Mouse (Mus musculus): Measurements from ENCODE around the gene Camta1.
A peak's percentile ranks its signal among the peaks of the same experiment; 100 is the strongest.

Gene Camta1

DNA sequence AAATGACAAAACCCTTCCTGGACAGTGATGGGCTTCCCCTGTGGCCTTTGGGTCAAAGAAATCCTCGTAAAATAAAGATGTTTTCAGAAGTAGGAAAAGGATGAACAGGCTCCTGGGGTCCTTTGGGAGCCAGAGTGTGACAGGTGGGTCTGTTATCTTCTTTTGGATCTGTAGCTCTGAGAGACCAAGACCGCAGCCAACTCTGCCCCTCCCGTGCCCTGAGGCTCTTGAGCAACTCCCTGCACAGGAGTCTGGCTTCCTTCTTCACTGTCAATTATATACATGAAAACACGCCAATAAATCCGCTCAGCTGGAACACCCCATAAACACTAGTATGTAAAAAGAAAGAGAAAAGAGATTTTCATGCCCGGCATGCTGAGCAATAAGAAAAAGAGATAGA is 250.1 kb downstream of the Camta1 start:
- Histone ChIP-seq H3K36me3 (ENCODE audit: insufficient read depth, low read length) (no peaks in the 10 kb centered on the region), H3K27me3 (ENCODE audit: insufficient read depth, low read length) (no peaks in the 10 kb centered on the region; the same call in 1 of the 2 replicates), H3K9me3 (ENCODE audit: low read length) (no peaks in the 10 kb centered on the region), H3K4me1 (replicated peaks; ENCODE audit: low read depth, low read length) (peaks cover 7% of the 10 kb centered on the region), H3K4me3 (replicated peaks; ENCODE audit: low read length) (no peak overlapping the region)
- no peak for TF ChIP-seq CTCF (conservative IDR thresholded peaks at IDR 0.05; ENCODE audit: low read length)
- no peak for TF ChIP-seq POU5F1 (IDR thresholded peaks at IDR 0.05; ENCODE audit: borderline replicate concordance, low read length)
- no peak for TF ChIP-seq NANOG (IDR thresholded peaks at IDR 0.05; ENCODE audit: borderline replicate concordance, low read length)

- Histone ChIP-seq H3K27me3 (ENCODE audit: insufficient read depth, low read length) (peaks cover 3% of the 10 kb centered on the region; the same call in 1 of the 2 replicates), H3K36me3 (ENCODE audit: insufficient read depth, low read length) (no peaks in the 10 kb centered on the region), H3K4me1 (replicated peaks; ENCODE audit: low read depth, low read length) (peaks cover 7% of the 10 kb centered on the region), H3K9me3 (ENCODE audit: low read length) (no peaks in the 10 kb centered on the region), H3K4me3 (replicated peaks; ENCODE audit: low read length) (no peak overlapping the region)
- TF ChIP-seq NANOG (IDR thresholded peaks at IDR 0.05; ENCODE audit: borderline replicate concordance, low read length) (no peak), POU5F1 (IDR thresholded peaks at IDR 0.05; ENCODE audit: borderline replicate concordance, low read length) (no peak), CTCF (conservative IDR thresholded peaks at IDR 0.05; ENCODE audit: low read length) (peak; percentile 61)
Observed at GRCm38 (mm10) chr4:151610266-151610665, 251.4 kb downstream of the Camta1 start.

GRCm38 (mm10) chr4:151604907-151605306 is 256.8 kb downstream of the Camta1 start:
- H3K4me1 ChIP-seq (replicated peaks; ENCODE audit: low read depth, low read length): no peaks in the 10 kb centered on the region
- no peaks in the 10 kb centered on the region for H3K9me3 ChIP-seq (ENCODE audit: low read length)
- no peak overlapping the region for H3K4me3 ChIP-seq (replicated peaks; ENCODE audit: low read length)
- TF ChIP-seq POU5F1 (IDR thresholded peaks at IDR 0.05; ENCODE audit: borderline replicate concordance, low read length) (no peak), CTCF (conservative IDR thresholded peaks at IDR 0.05; ENCODE audit: low read length) (no peak), NANOG (IDR thresholded peaks at IDR 0.05; ENCODE audit: borderline replicate concordance, low read length) (no peak)
- peaks cover 8% of the 10 kb centered on the region for H3K27me3 ChIP-seq (ENCODE audit: insufficient read depth, low read length)
- no peaks in the 10 kb centered on the region for H3K36me3 ChIP-seq (ENCODE audit: insufficient read depth, low read length)

GRCm38 (mm10) chr4:151604481-151604880 is 257.2 kb downstream of the Camta1 start:
- H3K27me3 ChIP-seq (ENCODE audit: insufficient read depth, low read length): peaks cover 8% of the 10 kb centered on the region
- H3K4me1 ChIP-seq (replicated peaks; ENCODE audit: low read depth, low read length): no peaks in the 10 kb centered on the region
- no peaks in the 10 kb centered on the region for H3K36me3 ChIP-seq (ENCODE audit: insufficient read depth, low read length)
- H3K4me3 ChIP-seq (replicated peaks; ENCODE audit: low read length): no peak overlapping the region
- TF ChIP-seq POU5F1 (IDR thresholded peaks at IDR 0.05; ENCODE audit: borderline replicate concordance, low read length) (no peak), NANOG (IDR thresholded peaks at IDR 0.05; ENCODE audit: borderline replicate concordance, low read length) (no peak), CTCF (conservative IDR thresholded peaks at IDR 0.05; ENCODE audit: low read length) (no peak)
- H3K9me3 ChIP-seq (ENCODE audit: low read length): no peaks in the 10 kb centered on the region

DNA sequence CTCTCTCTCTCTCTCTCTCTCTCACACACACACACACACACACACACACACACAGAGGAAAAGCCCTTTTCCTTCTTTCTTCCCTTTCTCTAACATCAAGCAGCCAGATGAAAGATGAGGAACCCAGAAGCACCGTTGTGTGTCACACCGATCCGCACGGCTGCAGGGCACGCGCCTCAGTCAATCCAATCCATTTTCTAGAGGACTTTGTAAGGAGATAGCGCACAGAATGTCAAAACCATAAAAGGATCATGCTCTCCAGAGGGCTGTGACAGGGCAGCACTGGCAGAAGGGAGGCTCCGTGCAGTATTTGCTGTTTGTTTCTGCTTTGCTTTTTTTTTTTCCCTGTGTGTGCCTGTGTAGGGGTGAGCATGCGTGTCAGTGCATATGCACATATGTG is 258.1 kb downstream of the Camta1 start:
- no peak overlapping the region for H3K4me3 ChIP-seq (replicated peaks; ENCODE audit: low read length)
- peaks cover 8% of the 10 kb centered on the region for H3K27me3 ChIP-seq (ENCODE audit: insufficient read depth, low read length)
- TF ChIP-seq NANOG (IDR thresholded peaks at IDR 0.05; ENCODE audit: borderline replicate concordance, low read length): no peak
- TF ChIP-seq POU5F1 (IDR thresholded peaks at IDR 0.05; ENCODE audit: borderline replicate concordance, low read length): no peak
- no peak for TF ChIP-seq CTCF (conservative IDR thresholded peaks at IDR 0.05; ENCODE audit: low read length)
- H3K4me1 ChIP-seq (replicated peaks; ENCODE audit: low read depth, low read length): no peaks in the 10 kb centered on the region
- H3K36me3 ChIP-seq (ENCODE audit: insufficient read depth, low read length): no peaks in the 10 kb centered on the region
- no peaks in the 10 kb centered on the region for H3K9me3 ChIP-seq (ENCODE audit: low read length)

GRCm38 (mm10) chr4:151595116-151595515 is 266.6 kb downstream of the Camta1 start:
- Histone ChIP-seq H3K9me3 (ENCODE audit: low read length) (no peaks in the 10 kb centered on the region), H3K4me1 (replicated peaks; ENCODE audit: low read depth, low read length) (0 out of 2 replicates have a peak, but pooled peaks cover 8% of the 10 kb centered on the region), H3K4me3 (replicated peaks; ENCODE audit: low read length) (no peak overlapping the region), H3K36me3 (ENCODE audit: insufficient read depth, low read length) (no peaks in the 10 kb centered on the region), H3K27me3 (ENCODE audit: insufficient read depth, low read length) (peaks cover 6% of the 10 kb centered on the region)
- TF ChIP-seq NANOG (IDR thresholded peaks at IDR 0.05; ENCODE audit: borderline replicate concordance, low read length) (no peak), CTCF (conservative IDR thresholded peaks at IDR 0.05; ENCODE audit: low read length) (no peak), POU5F1 (IDR thresholded peaks at IDR 0.05; ENCODE audit: borderline replicate concordance, low read length) (no peak)

GRCm38 (mm10) chr4:151593042-151593441 is 268.6 kb downstream of the Camta1 start:
- no peaks in the 10 kb centered on the region for H3K36me3 ChIP-seq (ENCODE audit: insufficient read depth, low read length)
- no peak overlapping the region for H3K4me3 ChIP-seq (replicated peaks; ENCODE audit: low read length)
- TF ChIP-seq CTCF (conservative IDR thresholded peaks at IDR 0.05; ENCODE audit: low read length): no peak
- no peak for TF ChIP-seq POU5F1 (IDR thresholded peaks at IDR 0.05; ENCODE audit: borderline replicate concordance, low read length)
- no peak for TF ChIP-seq NANOG (IDR thresholded peaks at IDR 0.05; ENCODE audit: borderline replicate concordance, low read length)
- H3K4me1 ChIP-seq (replicated peaks; ENCODE audit: low read depth, low read length): 0 out of 2 replicates have a peak, but pooled peaks cover 8% of the 10 kb centered on the region
- H3K27me3 ChIP-seq (ENCODE audit: insufficient read depth, low read length): peaks cover 3% of the 10 kb centered on the region; the same call in 1 of the 2 replicates
- H3K9me3 ChIP-seq (ENCODE audit: low read length): no peaks in the 10 kb centered on the region

DNA sequence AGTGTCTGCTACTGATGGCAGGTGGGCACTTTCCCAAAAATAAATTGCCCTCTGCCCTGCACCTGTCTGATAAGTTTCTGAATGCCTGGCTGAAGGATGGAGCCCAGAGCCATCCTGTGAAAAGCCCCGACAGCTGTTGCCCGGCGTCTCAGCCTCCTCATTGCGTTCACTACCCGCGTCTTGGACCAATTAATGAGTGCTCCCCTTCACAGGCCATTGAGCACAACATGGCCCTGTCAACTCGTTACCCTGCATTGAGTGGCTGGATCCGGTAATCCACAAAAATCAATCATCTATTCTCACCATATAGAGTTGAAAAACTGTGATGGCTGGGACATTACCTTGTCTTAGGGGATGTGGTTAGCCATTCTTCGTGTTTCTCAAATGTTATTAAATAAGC is 275.6 kb downstream of the Camta1 start:
- no peaks in the 10 kb centered on the region for H3K9me3 ChIP-seq (ENCODE audit: low read length)
- no peaks in the 10 kb centered on the region for H3K27me3 ChIP-seq (ENCODE audit: insufficient read depth, low read length)
- TF ChIP-seq NANOG (IDR thresholded peaks at IDR 0.05; ENCODE audit: borderline replicate concordance, low read length) (no peak), POU5F1 (IDR thresholded peaks at IDR 0.05; ENCODE audit: borderline replicate concordance, low read length) (no peak), CTCF (conservative IDR thresholded peaks at IDR 0.05; ENCODE audit: low read length) (no peak)
- H3K4me1 ChIP-seq (replicated peaks; ENCODE audit: low read depth, low read length): no peaks in the 10 kb centered on the region
- no peaks in the 10 kb centered on the region for H3K36me3 ChIP-seq (ENCODE audit: insufficient read depth, low read length)
- H3K4me3 ChIP-seq (replicated peaks; ENCODE audit: low read length): no peak overlapping the region

- no peaks in the 10 kb centered on the region for H3K27me3 ChIP-seq (ENCODE audit: insufficient read depth, low read length)
- H3K9me3 ChIP-seq (ENCODE audit: low read length): no peaks in the 10 kb centered on the region
- no peaks in the 10 kb centered on the region for H3K4me1 ChIP-seq (replicated peaks; ENCODE audit: low read depth, low read length)
- no peaks in the 10 kb centered on the region for H3K36me3 ChIP-seq (ENCODE audit: insufficient read depth, low read length)
- H3K4me3 ChIP-seq (replicated peaks; ENCODE audit: low read length): no peak overlapping the region
- no peak for TF ChIP-seq POU5F1 (IDR thresholded peaks at IDR 0.05; ENCODE audit: borderline replicate concordance, low read length)
- no peak for TF ChIP-seq NANOG (IDR thresholded peaks at IDR 0.05; ENCODE audit: borderline replicate concordance, low read length)
- TF ChIP-seq CTCF (conservative IDR thresholded peaks at IDR 0.05; ENCODE audit: low read length): no peak
Observed at GRCm38 (mm10) chr4:151577961-151578360, 283.7 kb downstream of the Camta1 start.
